Mouse (Mus musculus): ENCODE measurements at regions not wholly inside any gene's neighbourhood (a gene's known extent, or its start where the extent isn't known, plus 50 kb on each side); places are given as distances from the start of the nearest gene placed in this dataset.

DNA sequence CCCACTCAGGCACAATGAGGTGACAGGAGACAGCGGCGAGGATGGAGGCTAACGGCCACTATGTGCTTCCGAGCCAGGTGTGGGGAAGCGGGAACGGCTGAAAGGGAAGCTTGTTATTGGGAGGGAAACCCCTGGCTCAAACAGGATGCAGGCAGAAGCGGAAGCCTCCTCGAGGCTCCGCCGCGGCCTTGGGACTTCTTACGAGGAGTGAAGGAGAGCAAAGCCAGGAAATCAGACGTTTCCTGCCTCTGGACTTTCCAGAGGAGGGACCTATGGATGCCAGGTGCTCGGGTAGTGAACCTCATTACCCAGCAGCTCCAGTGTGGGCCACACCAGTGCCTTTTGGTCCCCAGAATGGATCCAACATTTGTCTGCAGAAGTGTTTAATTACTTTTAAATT, 449.6 kb downstream of the Med13l start:
- TF ChIP-seq POLR2A (IDR thresholded peaks at IDR 0.05; ENCODE audit: extremely low read depth, insufficient read depth, low read length) (no peak), CTCF (IDR thresholded peaks at IDR 0.05; ENCODE audit: extremely low read depth, insufficient read depth, low read length) (no peak)
